Mouse (Mus musculus) olfactory bulb, adult 2 months (tissue): ENCODE results near the gene Rnf144b.

Experiments used
- CTCF ChIP-seq: fragments of 200-500 bp; IDR thresholded peaks from 2 replicates; pipeline ENCODE4 v1.5.1; 2012; ENCODE audit warnings: low read depth, mild to moderate bottlenecking, low read length, moderate library complexity; ENCODE audit not compliant: insufficient read depth
- POLR2A ChIP-seq: fragments of 200-500 bp; IDR thresholded peaks from 2 replicates; pipeline ENCODE4 v1.6.1; 2012; ENCODE audit warnings: mild to moderate bottlenecking, low read depth, low read length, moderate library complexity; ENCODE audit not compliant: insufficient read depth

DNA sequence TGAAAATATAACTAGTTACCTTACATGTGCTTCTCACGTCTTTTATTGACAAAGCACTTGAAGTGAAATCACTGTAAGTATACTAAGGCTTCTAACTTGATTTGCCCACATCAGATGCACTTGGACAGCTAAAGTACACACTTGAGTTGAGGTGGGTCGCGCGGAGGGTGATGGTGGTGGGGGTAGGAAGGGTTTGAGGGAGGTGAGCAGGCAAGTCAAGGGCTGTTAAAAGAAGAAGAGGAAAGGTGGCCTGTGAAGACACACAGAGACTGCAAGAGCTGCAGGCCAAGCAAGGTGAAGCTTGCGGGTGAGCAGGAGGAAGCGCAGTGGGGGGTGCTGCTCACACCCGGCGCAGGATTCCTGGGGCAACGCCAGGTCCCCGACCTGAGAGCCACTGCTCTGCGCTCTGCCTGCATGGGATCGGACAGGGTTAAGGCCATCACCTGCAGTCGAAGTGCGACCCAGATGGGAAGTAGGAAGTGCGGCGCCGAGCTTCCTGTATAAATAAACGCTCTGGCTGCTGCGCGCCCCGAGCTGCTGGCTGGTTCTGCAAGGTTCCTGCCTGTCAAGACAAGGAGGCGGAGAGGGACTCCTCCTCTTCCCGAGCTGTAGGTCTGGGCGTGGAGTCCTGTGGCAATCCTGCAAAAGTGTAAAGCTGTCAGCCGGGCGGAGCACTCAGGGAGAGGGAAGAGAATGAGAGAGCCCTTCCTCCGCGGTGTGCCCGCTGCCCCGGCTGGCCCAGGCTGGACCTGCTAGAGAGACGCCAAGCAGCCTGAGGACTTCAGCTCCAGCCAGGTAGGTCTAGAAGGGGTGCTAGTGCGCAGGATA lies 71.1 kb downstream of the Rnf144b start:
- TF ChIP-seq CTCF: no peak
- no peak for TF ChIP-seq POLR2A
